Mouse (Mus musculus): ENCODE measurements around the gene Tuba1a.
"Not testable (repeated sequence)": the region's sequence is repeated elsewhere in the genome, so short reads cannot be mapped to it uniquely, and the experiment has no call there.

The Tuba1a gene

GRCm38 (mm10) chr15:98985240-98985981, 31.9 kb upstream of the Tuba1a start:
- DNase-seq (ENCODE audit: low spot score), result peak; percentile 74

- peak; percentile 70 for DNase-seq (ENCODE audit: low spot score)
Measured at GRCm38 (mm10) chr15:98984681-98985080, 31.2 kb upstream of the Tuba1a start.

DNA sequence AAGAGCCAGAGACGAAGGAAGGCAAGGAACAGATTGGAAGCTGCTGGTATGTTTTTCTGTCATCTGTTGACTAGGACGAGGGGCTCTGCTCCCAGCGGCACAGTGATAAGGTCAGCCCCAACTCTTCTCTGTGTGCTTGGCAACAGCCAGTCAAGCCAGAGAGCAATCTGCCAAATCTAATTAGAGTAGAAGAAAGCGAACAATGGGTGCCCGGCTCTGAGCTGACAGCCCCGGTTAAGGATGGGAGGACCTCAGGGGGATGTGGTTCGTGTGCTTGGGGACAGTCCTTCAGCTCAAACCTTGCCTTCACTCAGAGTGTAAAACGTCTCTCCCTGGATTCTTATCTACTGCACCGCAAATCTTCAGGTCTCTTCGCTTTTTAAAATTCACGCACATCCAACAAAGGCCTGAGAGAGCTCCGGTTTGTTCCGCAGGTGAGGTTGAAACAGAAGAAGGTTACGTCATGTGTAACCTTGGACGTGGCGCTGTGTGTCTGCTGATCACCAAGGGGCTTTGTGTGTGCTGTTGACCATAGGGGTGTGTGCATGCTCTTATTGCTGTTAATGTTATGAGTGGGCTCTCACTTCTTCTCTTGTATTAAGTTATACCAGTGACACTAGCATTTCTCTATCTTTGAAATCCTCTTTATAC, 30.1 kb upstream of the Tuba1a start:
- DNase-seq (ENCODE audit: low spot score), result no peak

DNA sequence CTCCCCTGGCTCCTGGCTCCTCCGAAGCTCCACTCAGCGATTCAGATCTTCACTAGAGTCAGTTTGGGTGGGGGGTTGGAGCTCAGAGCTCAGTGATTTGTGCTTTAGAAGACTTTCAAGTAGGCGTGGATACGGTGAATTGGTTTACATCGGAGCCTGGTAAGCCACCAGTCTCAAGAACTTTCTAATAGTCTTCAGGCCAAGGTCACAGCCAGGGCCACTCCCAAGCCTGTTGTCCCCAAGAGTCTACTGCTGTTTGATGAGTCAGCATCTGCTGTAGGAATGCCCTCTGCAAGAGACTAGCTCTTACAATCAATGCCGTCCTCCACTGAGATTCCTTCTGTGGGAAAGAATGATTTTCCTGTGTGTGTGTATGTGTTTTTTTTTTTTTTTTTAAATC, 28.6 kb upstream of the Tuba1a start:
- no peak for DNase-seq (ENCODE audit: low spot score)

- DNase-seq (ENCODE audit: low spot score), result no peak
Measured at GRCm38 (mm10) chr15:98980012-98980614, 26.6 kb upstream of the Tuba1a start.

GRCm38 (mm10) chr15:98978409-98979172, 25.1 kb upstream of the Tuba1a start:
- no peak for DNase-seq (ENCODE audit: low spot score)

GRCm38 (mm10) chr15:98977759-98978408, 24.4 kb upstream of the Tuba1a start:
- DNase-seq (ENCODE audit: low spot score), result peak; percentile 90

GRCm38 (mm10) chr15:98976763-98977758, 23.6 kb upstream of the Tuba1a start:
- no peak for DNase-seq (ENCODE audit: low spot score)

- DNase-seq (ENCODE audit: low spot score), result no peak
Measured at GRCm38 (mm10) chr15:98973015-98973614, 19.6 kb upstream of the Tuba1a start.

- DNase-seq (ENCODE audit: low spot score), result not testable (repeated sequence)
Measured at GRCm38 (mm10) chr15:98971576-98972320, 18.2 kb upstream of the Tuba1a start.

GRCm38 (mm10) chr15:98971111-98971510, 17.6 kb upstream of the Tuba1a start:
- no peak for DNase-seq (ENCODE audit: low spot score)

DNA sequence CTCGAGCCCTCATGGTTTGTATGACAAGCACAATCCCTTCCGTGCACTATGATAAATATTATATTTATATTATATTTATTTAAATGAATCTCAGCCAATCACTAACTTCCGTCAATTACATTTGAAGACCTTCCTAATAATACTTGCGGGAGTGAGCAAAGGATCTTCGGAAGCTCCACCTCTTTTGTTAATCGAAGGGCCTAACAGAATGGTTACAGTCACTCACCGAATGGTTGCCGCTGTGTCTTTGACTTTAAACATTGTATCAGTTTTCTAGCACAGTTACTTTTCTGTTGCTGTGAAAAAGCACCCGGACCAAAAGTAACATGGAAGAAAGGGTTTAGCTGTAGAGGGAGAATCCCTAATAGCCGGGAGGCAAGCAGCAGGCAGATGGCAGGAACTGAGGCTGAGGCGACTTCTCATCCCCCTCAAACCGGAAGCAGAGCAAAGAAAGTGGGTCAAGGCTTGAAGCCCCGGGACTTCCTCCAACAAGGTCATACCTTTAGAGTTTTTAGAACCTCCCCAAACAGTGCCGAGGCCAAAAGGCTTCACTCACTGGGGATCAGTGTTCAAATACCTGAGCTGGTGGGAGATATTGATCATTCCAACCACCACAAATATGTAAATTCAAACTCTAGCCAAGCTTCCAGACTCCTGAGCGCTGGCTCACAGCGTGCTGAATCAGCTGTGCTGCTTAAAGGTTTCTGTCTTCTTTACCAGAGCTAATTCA, 16.0 kb upstream of the Tuba1a start:
- no peak for DNase-seq (ENCODE audit: low spot score)

DNA sequence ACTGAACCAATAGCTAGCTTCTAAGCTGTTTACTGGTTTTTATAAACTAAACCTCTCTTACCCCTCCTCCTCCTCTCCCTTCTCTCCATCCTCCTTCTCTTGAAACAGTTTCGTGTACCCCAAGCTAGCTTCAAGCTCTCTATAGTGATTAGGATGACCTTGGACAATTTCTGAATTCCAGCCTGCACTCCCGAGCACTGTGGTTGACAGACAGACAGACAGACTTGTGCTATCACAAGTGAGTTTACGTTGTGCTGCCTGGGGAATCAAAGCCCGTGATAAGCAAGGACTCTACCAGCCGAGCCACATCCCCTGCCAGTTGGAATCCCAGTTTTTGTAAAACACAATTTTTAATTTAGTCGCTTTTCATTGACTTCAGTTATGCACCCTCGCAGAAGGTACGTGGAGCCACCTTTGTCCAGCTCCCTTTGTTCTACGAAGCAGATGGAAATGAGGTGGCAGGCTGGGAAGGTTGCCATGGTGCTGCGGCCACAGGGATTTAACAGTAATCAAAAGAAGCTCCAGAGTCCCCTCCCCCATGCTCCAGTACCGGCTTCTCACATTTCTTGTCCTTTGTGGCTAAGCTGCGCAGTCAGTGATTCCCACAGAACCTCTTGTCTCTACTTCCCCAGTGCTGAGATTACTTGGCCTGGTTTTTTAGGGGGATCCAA, 15.3 kb upstream of the Tuba1a start:
- DNase-seq (ENCODE audit: low spot score), result peak; percentile 81

DNA sequence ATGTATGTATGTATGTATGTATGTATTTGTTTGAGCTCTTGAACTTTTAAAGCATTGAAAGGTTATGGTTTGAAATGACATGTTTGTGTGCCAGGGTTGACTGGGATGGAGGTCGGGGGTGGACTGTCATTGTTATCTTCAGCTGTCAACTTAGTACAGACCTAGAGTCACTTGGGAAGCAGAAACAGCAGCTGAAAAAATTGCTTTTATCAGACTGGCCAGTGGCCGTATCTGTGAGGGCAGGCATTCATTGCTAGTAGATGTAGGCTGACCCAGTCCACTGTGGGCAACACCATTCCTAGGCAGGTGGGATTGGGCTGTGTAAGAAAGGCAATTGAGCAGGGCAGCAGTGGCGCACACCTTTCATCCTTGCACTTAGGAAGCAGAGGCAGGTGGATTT, 6.0 kb upstream of the Tuba1a start:
- no peak for DNase-seq (ENCODE audit: low spot score)

- no peak for DNase-seq (ENCODE audit: low spot score)
Measured at GRCm38 (mm10) chr15:98958901-98959420, 5.5 kb upstream of the Tuba1a start.

GRCm38 (mm10) chr15:98957475-98957874, 4.0 kb upstream of the Tuba1a start:
- no peak for DNase-seq (ENCODE audit: low spot score)

- DNase-seq (ENCODE audit: low spot score), result no peak
Measured at GRCm38 (mm10) chr15:98956000-98956399, 2.5 kb upstream of the Tuba1a start.

DNA sequence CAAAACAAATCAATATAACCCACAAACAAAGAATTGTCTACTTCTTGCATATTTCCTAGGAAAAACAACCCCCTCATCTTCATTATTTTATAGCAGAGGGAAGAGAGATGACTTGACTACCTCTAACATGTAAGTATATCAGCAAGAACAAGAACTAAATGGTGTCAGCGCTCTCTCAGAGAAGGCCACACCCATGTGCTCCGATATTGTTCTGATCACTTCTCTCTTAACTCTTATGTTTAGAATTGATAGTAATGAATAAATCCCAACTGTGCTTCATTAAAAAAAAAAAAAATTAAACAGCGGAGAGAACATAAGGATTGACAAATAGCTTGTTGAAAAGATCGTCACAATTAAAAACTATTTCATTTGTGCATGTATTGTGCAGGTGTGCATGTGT, 1.8 kb upstream of the Tuba1a start:
- DNase-seq (ENCODE audit: low spot score), result no peak

Measured in testis, postnatal 10 days (tissue).